Mouse (Mus musculus) midbrain, embryonic 11.5 days (tissue): Measurements from ENCODE around the gene Rreb1. TPM values are rescaled to one million over a fixed set of nuclear protein-coding genes. Genes with fewer than 3 reads are reported as not detected.

ENCODE experiments used
- ATAC-seq: fragments of 200-750 bp; cut with Nextera tagmentation; 2 replicates; pipeline ENCODE4 v1.8.0; 2017; ENCODE audit warnings: moderate TSS enrichment, moderate library complexity; ENCODE audit not compliant: low FRiP score
- DNase-seq: peaks from one replicate; pipeline ENCODE4 v3.0.0; 2015; ENCODE audit warnings: low spot score; ENCODE audit errors: missing footprints
- H3K27ac ChIP-seq: fragments of 300-500 bp; sonication (generic); 2 replicates; pipeline ENCODE4 v1.5.1; 2014; ENCODE audit warnings: low read depth, low read length
- H3K27me3 ChIP-seq: fragments of 300-500 bp; sonication (generic); 2 replicates; pipeline ENCODE4 v1.6.1; 2014; ENCODE audit warnings: mild to moderate bottlenecking, low read length, moderate library complexity, mixed read lengths; ENCODE audit not compliant: control insufficient read depth, insufficient read depth
- H3K36me3 ChIP-seq: fragments of 300-500 bp; sonication (generic); 2 replicates; pipeline ENCODE4 v1.6.1; 2014; ENCODE audit warnings: mild to moderate bottlenecking, low read length, moderate library complexity, mixed read lengths; ENCODE audit not compliant: control insufficient read depth, insufficient read depth
- H3K4me1 ChIP-seq: fragments of 300-500 bp; sonication (generic); 2 replicates; pipeline ENCODE4 v1.6.1; 2014; ENCODE audit warnings: low read length; ENCODE audit not compliant: control insufficient read depth, insufficient read depth
- H3K4me2 ChIP-seq: fragments of 300-500 bp; sonication (generic); 2 replicates; pipeline ENCODE4 v1.6.1; 2014; ENCODE audit warnings: mild to moderate bottlenecking, moderate library complexity
- H3K4me3 ChIP-seq: fragments of 300-500 bp; sonication (generic); 2 replicates; pipeline ENCODE4 v1.5.1; 2014; ENCODE audit warnings: low read depth, low read length
- H3K9ac ChIP-seq: fragments of 300-500 bp; sonication (generic); 2 replicates; pipeline ENCODE4 v1.6.1; 2014; ENCODE audit warnings: low read length
- H3K9me3 ChIP-seq: fragments of 300-500 bp; sonication (generic); 2 replicates; pipeline ENCODE4 v1.6.1; 2016; ENCODE audit warnings: low read length; ENCODE audit not compliant: control insufficient read depth
- WGBS: fragments of 180-500 bp; shearing (Covaris S2); extraction: QIAGEN DNeasy Blood & Tissue Kit; methylation state at CpG from one replicate; pipeline ENCODE4 v1.1.7; 2014; 5-methylcytosine and 5-hydroxymethylcytosine counted together
- polyA plus RNA-seq: library from polyadenylated mRNA; unstranded; fragments of >200 nt; fragmentation: Nextera tagmentation; extraction: Ambion mirVana; gene quantifications from 2 replicates; pipeline ENCODE4 v1.2.1, GENCODE M21; 2014

Rreb1 gene
- polyA plus RNA-seq, 1 experiment from 2014 or later, result 5.5 TPM

DNA sequence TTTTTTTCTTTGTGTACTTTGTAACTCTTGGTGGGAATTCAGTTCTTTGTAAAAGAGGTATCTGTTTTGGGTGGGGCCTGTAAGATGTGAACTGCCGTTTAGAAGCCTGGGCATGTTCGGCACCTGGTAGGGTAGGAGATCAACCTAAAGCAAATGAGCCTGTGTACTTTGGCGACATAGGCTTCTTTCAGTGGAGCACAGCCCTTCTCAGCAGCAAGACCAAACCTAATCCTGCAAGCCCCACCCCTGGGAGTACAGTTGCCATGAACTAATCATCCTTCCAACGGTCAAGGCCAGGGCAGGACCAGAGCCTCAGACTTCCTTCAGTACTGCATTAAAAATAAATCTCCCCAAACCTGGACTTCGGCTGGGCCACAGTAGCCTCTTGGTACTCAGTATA lies 101.4 kb downstream of the Rreb1 start:
- H3K9me3 ChIP-seq, result no peaks in the 10 kb centered on the region
- no peak overlapping the region for H3K9ac ChIP-seq
- no peaks in the 10 kb centered on the region for H3K27me3 ChIP-seq
- 0 out of 2 replicates have a peak, but pooled peaks cover 2% of the 10 kb centered on the region for H3K4me1 ChIP-seq
- no peaks in the 10 kb centered on the region for H3K36me3 ChIP-seq
- H3K4me2 ChIP-seq, result no peak overlapping the region
- DNase-seq, result peak; percentile 72
- H3K4me3 ChIP-seq, result no peak overlapping the region
- no peak for ATAC-seq
- H3K27ac ChIP-seq, result no peak overlapping the region
- 68% methylated on average over 5 of the region's 5 CpGs for WGBS

- H3K9me3 ChIP-seq, result no peaks in the 10 kb centered on the region
- H3K27ac ChIP-seq, result no peak overlapping the region
- 0 out of 2 replicates have a peak, but pooled peaks cover 2% of the 10 kb centered on the region for H3K4me1 ChIP-seq
- no peaks in the 10 kb centered on the region for H3K27me3 ChIP-seq
- DNase-seq (no peak), ATAC-seq (no peak)
- H3K9ac ChIP-seq, result no peak overlapping the region
- WGBS, result 70% methylated on average over 1 of the region's 1 CpGs
- no peak overlapping the region for H3K4me3 ChIP-seq
- no peak overlapping the region for H3K4me2 ChIP-seq
- no peaks in the 10 kb centered on the region for H3K36me3 ChIP-seq
Observed at GRCm38 (mm10) chr13:37880035-37880434, 101.8 kb downstream of the Rreb1 start.

- Histone ChIP-seq H3K27me3 (no peaks in the 10 kb centered on the region), H3K36me3 (no peaks in the 10 kb centered on the region), H3K4me2 (no peak overlapping the region), H3K9me3 (no peaks in the 10 kb centered on the region), H3K4me1 (0 out of 2 replicates have a peak, but pooled peaks cover 2% of the 10 kb centered on the region), H3K4me3 (no peak overlapping the region), H3K9ac (no peak overlapping the region), H3K27ac (no peak overlapping the region)
- DNase-seq, result peak; percentile 82
- ATAC-seq, result no peak
- WGBS, result 80% methylated on average over 9 of the region's 9 CpGs
Observed at GRCm38 (mm10) chr13:37880581-37881130, 102.5 kb downstream of the Rreb1 start.

GRCm38 (mm10) chr13:37882521-37882920 lies 104.3 kb downstream of the Rreb1 start:
- Histone ChIP-seq H3K4me2 (no peak overlapping the region), H3K4me1 (0 out of 2 replicates have a peak, but pooled peaks cover 2% of the 10 kb centered on the region), H3K27ac (no peak overlapping the region), H3K36me3 (no peaks in the 10 kb centered on the region), H3K9me3 (no peaks in the 10 kb centered on the region), H3K9ac (no peak overlapping the region), H3K4me3 (no peak overlapping the region), H3K27me3 (no peaks in the 10 kb centered on the region)
- ATAC-seq (no peak), DNase-seq (peak; percentile 69)
- WGBS, result 96% methylated on average over 8 of the region's 8 CpGs

GRCm38 (mm10) chr13:37883008-37883407 lies 104.8 kb downstream of the Rreb1 start:
- 94% methylated on average over 5 of the region's 5 CpGs for WGBS
- Histone ChIP-seq H3K4me2 (no peak overlapping the region), H3K9me3 (no peaks in the 10 kb centered on the region), H3K27ac (no peak overlapping the region), H3K4me1 (0 out of 2 replicates have a peak, but pooled peaks cover 2% of the 10 kb centered on the region), H3K36me3 (no peaks in the 10 kb centered on the region), H3K4me3 (no peak overlapping the region), H3K27me3 (no peaks in the 10 kb centered on the region), H3K9ac (no peak overlapping the region)
- DNase-seq (no peak), ATAC-seq (no peak)

DNA sequence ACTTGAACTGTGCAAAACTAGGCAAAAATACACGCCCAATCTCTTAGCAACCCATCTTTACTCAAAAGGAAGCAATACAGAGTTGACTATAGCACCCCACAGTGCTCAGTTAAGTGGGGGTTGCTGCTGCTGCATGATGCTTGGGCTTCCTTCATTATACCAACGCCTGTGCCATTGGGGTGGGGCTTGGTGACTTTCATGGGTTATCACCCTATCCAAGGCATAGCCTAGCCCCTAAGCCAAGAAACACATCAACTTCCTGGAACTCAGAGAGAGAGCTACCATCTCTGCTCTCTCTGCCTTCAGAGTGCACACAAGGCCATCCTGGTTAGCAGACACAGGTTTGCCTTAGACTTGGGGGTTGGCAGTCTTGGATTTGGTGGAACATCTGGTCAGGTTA lies 107.2 kb downstream of the Rreb1 start:
- Histone ChIP-seq H3K36me3 (no peaks in the 10 kb centered on the region), H3K4me2 (no peak overlapping the region), H3K9ac (no peak overlapping the region), H3K9me3 (no peaks in the 10 kb centered on the region), H3K27me3 (no peaks in the 10 kb centered on the region), H3K4me3 (no peak overlapping the region), H3K4me1 (no peaks in the 10 kb centered on the region), H3K27ac (no peak overlapping the region)
- no peak for DNase-seq
- 92% methylated on average over 2 of the region's 2 CpGs for WGBS
- no peak for ATAC-seq

GRCm38 (mm10) chr13:37886024-37886423 lies 107.8 kb downstream of the Rreb1 start:
- H3K4me1 ChIP-seq, result no peaks in the 10 kb centered on the region
- no peak overlapping the region for H3K4me3 ChIP-seq
- DNase-seq (no peak), ATAC-seq (no peak)
- no peaks in the 10 kb centered on the region for H3K9me3 ChIP-seq
- H3K4me2 ChIP-seq, result no peak overlapping the region
- WGBS, result 78% methylated on average over 6 of the region's 6 CpGs
- no peaks in the 10 kb centered on the region for H3K36me3 ChIP-seq
- H3K27ac ChIP-seq, result no peak overlapping the region
- no peaks in the 10 kb centered on the region for H3K27me3 ChIP-seq
- no peak overlapping the region for H3K9ac ChIP-seq

DNA sequence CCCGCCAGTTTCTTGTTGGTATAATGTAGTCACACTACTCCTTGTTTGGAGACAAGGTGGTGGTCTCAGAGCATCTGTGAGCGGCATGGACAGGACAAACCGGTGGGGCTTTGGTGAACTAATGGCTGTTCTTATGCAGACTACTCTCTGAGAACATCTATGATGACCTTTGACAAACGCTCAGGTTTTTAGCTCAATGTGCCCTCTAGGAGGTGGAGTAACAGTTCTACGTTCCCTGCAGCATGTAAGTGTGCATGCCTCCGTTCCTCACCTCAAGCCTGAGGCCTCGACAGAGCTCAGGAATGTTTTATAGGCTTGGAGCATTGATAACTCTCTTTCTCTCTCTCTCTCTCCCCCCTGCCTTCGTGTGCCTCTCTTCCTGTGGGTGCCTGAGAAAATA lies 116.6 kb downstream of the Rreb1 start:
- H3K36me3 ChIP-seq, result no peaks in the 10 kb centered on the region
- WGBS, result 86% methylated on average over 8 of the region's 8 CpGs
- peak; percentile 57 for DNase-seq
- no peak overlapping the region for H3K27ac ChIP-seq
- no peak overlapping the region for H3K4me2 ChIP-seq
- no peak for ATAC-seq
- H3K9ac ChIP-seq, result no peak overlapping the region
- H3K4me3 ChIP-seq, result no peak overlapping the region
- no peaks in the 10 kb centered on the region for H3K4me1 ChIP-seq
- no peaks in the 10 kb centered on the region for H3K9me3 ChIP-seq
- H3K27me3 ChIP-seq, result no peaks in the 10 kb centered on the region

- H3K4me2 ChIP-seq, result no peak overlapping the region
- H3K9me3 ChIP-seq, result no peaks in the 10 kb centered on the region
- H3K4me1 ChIP-seq, result no peaks in the 10 kb centered on the region
- no peak overlapping the region for H3K27ac ChIP-seq
- ATAC-seq, result no peak
- no peaks in the 10 kb centered on the region for H3K27me3 ChIP-seq
- H3K9ac ChIP-seq, result no peak overlapping the region
- DNase-seq, result peak; percentile 33
- no peaks in the 10 kb centered on the region for H3K36me3 ChIP-seq
- H3K4me3 ChIP-seq, result no peak overlapping the region
- WGBS, result 76% methylated on average over 6 of the region's 6 CpGs
Observed at GRCm38 (mm10) chr13:37895564-37896254, 117.5 kb downstream of the Rreb1 start.
